Mouse (Mus musculus) liver, embryonic 14.5 days (tissue): ENCODE results near the gene Ergic1.

Experiments
- CTCF ChIP-seq: IDR thresholded peaks from 2 replicates; pipeline ENCODE4 v1.5.1; 2016; ENCODE audit warnings: antibody characterized with exemption, low read depth, control low read depth
- EP300 ChIP-seq: IDR thresholded peaks from 2 replicates; pipeline ENCODE4 v1.6.1; 2016; ENCODE audit warnings: antibody characterized with exemption, low read depth

GRCm38 (mm10) chr17:26608348-26608747 is 47.1 kb downstream of the Ergic1 start:
- TF ChIP-seq CTCF: no peak
- no peak for TF ChIP-seq EP300
